Mouse (Mus musculus): ENCODE data around the gene March9.
A peak's percentile ranks its signal among the peaks of the same experiment; 100 is the strongest.
"Not testable (repeated sequence)": the region's sequence is repeated elsewhere in the genome, so short reads cannot be mapped to it uniquely, and the experiment has no call there.

Gene March9

DNA sequence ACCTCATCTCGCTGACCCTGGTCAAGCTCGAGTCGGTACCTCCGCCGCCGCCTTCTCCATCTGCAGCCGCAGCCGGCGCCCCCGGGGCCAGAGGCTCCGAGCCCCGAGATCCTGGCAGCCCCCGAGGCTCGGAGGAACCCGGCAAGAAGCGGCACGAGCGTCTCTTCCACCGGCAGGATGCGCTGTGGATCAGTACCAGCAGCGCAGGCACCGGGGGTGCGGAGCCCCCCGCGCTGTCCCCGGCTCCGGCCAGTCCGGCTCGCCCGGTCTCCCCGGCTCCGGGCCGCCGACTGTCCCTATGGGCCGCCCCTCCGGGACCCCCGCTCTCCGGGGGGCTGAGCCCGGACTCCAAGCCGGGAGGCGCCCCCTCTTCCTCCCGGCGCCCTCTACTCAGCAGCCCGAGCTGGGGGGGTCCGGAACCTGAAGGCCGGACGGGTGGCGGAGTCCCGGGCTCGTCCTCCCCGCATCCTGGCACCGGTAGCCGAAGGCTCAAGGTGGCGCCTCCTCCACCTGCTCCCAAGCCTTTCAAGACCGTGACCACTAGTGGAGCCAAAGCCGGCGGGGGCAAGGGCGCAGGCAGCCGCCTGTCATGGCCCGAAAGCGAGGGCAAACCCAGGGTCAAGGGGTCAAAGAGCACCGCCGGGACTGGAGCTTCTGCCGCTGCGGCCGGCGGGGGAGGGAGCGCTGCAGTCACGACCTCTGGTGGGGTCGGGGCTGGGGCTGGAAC lies 19.8 kb upstream of the March9 start:
- no peak for DNase-seq (ENCODE audit: low read depth)

DNA sequence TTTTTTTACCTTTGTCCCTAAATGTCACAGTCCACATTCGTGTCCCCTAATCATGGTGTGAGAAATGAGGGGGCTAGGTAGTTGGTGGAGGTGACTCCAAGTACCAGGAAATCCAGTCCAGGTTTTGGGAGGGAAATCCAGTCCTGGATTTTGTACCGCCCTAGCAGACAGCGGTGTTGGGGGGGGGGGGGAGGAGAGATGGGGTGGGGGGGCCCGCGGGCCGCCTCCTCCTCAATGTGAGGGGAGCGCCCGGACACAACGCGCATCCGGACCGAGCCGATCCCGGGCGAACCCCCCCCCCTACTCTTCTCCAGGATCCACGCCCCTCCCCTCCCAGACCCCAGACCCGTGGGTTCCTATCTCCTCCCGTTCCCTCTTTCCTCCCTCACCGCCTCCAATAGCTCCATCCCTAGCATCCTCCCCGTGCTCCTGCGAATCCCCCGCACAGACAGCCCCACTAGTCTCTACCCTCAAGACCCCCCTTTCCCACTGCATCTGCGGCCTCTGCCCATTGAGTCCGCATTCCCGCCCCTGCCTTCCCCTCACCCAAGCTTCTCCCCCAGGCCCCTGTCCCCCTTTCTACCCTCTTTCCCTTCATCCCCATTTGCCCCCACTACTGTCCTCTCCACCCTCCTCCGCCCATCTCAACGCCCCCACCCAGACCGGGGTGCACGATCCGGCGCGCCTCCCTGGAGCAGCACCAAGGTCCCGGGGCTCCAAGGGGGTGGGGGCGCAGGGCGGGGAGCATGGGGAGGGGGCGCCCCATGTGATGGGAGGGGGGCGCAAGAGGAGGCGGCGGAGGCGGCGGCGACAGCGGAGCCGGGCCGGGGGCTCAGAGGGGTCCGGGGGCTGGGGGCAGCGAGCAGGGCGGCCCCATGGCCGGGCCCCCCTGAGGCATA lies 18.9 kb upstream of the March9 start:
- DNase-seq (ENCODE audit: low read depth): no peak

DNA sequence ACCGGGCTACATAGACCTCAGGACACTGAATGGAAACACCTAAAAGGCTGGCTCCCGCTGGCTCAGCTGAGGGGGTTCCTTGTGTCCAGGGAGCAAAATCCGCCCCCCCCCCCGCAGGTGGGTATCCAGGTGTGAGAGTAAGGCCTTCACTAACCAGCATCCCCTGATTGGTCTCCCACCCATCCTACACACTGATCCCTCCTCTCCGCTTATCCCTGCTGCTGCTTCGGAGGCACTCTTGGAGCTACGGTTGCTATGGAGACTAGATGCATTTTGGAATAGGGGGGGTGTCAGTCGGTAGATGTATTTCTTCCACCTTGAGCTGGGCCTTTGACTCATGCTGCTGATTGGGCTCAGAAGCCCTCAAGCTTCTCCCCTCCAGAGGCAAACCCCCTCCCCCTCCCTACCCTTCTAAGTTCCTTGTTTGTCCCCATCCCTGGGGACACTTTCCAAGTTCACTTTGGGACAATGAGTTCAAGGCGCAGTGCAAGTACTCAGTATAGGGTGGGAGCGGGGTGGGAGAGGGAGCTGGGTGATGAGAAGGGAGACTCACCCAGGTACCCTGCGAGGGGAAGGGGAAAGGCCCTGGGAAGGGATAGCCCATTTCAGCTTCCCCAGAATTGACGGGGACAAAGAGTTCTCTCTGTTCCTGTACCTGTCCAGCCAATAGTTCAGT lies 18.2 kb upstream of the March9 start:
- DNase-seq (ENCODE audit: low read depth): no peak

DNA sequence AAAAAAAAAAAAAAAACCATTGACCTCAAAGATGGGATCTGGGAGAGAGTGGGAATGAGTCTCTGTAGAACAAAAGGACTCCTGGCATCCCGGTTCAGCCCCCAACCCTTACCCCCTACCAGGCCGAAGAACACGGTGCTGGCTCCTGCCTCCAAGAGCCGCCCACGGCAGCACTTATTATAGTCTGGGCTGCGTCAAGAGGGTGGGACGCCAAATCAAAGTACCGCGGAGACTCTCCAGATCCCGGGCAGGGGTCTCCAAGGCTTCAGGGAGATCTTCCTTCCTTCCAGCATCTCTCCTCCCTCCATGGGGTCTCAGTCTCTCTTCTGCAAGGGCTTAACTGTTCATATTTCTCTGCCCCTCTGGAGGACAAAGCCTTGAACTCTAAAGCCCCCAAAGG lies 17.5 kb upstream of the March9 start:
- DNase-seq (ENCODE audit: low read depth): no peak

DNA sequence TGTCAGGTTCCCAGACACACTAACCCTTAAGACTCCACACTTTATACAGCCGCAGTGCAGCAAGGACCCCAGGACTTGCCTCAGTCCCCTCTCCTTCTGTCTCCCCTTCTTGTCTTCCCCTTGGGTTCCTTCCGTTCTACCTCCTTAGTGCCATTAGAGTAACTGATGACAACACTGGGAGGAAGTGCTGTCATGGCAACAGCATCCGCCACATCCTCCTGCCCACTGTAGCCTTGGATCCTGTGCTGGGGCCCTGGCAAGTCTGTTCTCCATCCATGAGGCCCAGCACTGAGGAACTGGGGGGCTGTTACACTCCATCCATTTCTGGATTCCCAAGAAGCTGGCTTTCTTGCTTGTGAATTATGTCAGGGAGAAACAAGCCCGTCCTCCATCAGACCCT lies 16.1 kb upstream of the March9 start:
- DNase-seq (ENCODE audit: low read depth): peak; percentile 90

DNA sequence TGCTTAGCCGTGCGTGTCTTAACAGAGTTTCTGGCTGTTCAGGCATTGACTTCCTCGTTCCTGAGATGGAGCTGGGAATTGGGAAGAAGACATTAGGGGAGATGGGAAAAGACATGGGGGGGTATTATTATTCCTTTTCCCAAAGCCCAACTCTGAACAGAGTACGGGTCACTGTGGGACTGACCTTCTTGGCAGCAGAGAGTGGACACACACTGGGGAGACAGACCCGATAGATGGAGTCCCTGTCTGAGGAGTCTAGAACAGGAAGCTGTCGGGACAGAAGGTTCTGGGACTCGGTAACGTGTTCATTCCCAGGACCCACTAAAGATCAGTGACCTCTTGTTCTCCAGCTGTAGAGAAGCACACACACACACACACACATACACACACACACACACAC lies 15.7 kb upstream of the March9 start:
- DNase-seq (ENCODE audit: low read depth): no peak

DNA sequence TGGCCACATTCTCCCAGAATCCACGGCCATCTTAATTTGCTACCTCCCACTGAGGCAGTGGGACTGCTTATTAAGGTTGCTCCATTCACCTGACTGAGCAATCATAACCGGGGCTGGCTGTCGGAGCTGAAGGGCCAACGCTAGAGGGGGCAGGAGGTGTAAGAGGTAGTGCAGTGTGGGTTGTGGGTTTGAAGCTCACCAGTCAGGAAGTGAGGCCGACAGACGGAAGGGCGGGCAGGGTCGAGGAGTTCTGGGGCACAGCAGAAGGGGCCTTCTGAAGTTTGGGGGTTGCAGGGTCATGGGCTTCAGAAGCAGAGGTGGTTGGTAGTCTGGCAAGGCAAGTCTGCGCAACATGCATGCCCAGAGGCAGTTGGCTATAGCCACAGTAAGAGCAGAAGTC lies 15.1 kb upstream of the March9 start, which contains the start of gene Agap2:
Gene Agap2, plus strand, starts transcription at position 205 of the 400 bp plus-strand sequence.
- peak; percentile 93 for DNase-seq (ENCODE audit: low read depth)

DNA sequence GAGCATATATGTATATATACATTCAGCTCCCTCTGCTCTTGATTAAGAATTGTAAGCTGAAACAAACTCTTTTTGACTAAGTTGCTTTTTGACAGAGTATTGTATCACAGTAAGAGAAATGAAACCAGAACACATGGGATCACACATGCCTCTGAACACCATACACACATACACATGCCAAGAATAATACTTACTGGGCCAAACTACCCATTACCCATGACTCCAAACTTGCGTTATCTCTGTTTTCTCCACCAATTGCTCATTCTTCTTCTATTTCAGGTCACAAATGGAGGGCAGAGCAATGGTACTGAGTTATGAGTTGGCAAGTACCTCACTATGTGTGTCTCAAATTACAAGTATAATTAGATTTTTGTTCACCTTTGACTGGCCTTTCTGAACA lies 14.0 kb upstream of the March9 start:
- DNase-seq (ENCODE audit: low read depth): no peak

DNA sequence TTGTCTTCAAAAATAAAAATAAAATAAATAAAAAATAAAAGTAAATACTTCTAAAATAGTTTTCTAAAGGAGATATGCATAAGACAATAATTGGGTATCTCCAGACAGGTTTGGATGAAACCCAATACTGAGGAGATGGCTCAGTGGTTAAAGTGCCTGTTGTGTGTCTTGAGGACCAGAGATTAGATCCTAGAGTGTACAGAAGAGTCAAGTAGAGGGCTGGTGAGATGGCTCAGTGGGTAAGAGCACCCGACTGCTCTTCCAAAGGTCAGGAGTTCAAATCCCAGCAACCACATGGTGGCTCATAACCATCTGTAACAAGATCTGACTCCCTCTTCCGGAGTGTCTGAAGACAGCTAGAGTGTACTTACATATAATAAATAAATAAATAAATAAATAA lies 13.0 kb upstream of the March9 start:
- not testable (repeated sequence) for DNase-seq (ENCODE audit: low read depth)

DNA sequence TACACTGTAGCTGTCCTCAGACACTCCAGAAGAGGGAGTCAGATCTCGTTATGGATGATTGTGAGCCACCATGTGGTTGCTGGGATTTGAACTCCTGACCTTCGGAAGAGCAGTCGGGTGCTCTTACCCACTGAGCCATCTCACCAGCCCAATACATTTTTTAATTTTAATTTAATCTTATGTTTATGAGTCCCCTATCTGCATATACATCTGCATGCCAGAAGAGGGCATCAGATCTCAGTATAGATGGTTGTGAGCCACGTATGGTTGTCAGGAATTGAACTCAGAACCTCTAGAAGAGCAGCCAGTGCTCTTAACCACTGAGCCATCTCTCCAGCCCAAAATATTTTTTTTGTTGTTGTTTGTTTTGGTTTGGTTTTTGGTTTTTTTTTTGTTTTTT lies 12.3 kb upstream of the March9 start:
- not testable (repeated sequence) for DNase-seq (ENCODE audit: low read depth)

DNA sequence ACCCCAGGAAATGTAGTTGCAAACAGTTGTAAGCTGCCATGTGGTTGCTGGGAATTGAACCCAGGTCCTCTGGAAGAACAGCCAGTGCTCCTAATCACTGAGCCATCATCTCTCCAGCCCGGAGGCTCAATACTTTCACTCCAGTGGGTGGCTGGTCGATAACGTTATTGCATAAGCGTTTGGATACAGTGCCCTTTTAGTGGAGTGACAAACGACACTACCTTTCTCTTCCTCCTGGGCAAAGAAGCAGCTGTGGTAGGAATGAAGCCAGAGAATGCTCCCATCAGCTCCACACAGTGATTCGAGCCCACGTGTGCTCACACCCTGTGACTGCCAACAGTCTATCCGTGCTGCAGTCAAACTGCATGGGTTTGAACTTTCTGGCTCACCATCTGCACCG lies 11.2 kb upstream of the March9 start:
- no peak for DNase-seq (ENCODE audit: low read depth)

DNA sequence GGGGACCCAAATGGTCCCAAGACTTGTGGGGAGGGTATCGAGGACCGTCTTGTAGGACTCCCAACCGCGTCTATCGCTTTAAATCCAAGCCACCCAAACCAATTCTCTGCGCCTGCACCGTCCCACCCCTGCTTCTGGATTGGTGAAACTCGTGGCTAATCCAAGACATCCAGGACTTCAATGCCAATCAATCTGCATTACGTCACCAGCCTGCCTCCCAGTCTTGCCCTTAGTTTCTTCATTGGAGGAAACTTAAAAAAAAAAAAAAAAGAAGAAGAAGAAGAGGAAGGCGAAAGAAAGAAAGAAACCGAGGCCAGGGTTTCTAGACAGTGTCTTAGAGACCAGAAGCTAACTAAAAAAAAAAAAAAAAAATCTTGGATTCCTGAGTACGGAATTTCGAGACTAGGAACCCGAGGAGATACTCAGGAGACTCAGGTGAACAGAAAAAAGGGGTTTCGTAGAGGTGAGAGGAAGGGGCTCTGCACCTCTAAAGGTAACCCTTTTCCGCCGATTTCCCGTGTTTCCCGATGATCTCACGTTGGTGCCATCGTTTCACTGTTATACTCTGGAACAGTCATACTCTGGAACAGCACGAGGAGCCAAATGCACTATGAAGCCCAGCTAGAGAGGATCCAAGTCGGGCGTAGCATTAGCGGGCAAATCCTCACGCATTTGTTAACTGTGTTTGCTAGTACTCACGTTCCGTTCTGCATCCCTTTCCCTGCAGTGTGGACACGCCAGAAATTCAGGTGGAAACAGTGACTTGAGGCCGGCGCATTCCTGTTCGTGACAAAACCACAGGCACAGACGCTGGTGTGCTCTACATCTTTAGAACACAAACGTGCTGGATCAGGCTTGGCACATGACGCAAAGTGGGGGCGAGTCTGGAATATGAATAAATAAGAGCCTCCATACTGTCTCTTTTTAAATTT lies 10.5 kb upstream of the March9 start, which contains the start of gene Tspan31:
Gene Tspan31, minus strand, starts transcription at position 75 of the 932 bp plus-strand sequence.
- peak; percentile 88 for DNase-seq (ENCODE audit: low read depth)

DNA sequence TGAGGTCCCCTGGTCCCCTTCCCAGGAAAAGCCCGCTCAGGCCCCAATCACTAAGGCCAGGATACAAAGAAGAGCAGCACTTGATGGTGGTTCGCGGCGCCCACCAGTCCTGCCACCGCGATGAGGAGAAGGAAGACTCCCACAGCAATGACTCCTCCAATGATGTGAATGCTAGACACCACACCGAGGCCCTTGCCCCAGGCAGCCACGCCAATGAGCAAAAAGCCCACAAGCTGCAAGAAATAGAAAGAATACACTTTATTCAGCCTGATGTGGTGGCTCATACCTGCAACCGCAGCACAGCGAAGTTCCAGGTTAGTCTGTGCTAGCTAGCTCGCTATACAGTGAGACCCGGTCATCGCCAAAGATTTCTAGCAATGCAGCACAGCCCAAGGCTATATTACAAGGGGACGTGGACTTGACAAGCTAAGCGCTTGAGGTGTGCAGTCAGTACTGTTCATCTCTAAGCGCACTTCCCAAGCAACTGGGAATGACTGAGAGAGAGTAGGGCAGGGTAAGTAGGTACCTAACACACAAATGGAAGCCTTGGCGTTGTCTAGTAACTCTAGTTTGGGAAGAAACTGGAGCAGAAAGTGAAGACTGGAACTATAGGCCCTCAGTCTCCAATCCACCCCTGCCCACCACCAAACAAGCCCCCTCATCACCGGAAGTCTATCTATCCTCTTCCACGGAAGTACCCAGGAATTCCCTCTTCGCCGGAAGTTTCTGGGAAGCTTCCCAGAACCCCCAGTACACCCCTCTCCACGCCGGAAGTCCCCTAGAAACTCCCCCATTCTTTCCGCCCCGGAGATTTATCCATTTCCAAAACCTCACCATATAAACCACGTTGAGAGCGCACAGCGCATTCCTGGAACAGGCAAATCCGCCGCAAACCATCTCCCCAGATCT lies 9.6 kb upstream of the March9 start:
- DNase-seq (ENCODE audit: low read depth): peak; percentile 52

DNA sequence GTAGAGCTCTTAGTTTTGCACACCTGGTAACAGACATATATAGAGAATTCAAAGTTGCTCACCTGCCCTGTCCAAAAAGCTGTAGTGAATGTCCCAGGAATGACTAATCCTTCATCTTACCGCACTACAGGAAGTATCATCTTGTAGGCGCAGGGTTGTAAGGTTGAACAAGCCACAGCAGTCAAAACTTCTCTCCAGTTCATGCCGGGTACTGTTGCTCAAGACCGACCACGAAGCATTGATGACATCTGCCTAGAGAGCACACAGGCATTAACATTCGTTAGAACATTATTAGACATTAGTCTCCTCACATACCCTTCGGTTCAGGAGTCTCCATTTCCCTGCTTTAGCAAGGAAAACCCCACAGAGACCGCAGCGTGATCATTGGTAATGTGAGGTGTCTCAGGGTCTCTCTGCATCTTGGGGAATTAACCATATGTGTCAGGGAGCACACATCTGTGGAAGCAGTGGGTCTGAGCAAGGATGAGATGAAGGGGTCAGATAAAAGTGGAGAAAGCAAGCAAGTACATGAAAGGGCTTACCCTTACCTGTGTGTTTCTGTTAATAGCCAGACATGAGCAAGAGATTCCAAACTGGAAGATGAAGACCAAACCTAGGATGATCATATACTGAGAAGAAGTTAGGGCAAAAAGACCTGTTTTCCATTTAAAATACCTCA lies 8.5 kb upstream of the March9 start:
- no peak for DNase-seq (ENCODE audit: low read depth)

DNA sequence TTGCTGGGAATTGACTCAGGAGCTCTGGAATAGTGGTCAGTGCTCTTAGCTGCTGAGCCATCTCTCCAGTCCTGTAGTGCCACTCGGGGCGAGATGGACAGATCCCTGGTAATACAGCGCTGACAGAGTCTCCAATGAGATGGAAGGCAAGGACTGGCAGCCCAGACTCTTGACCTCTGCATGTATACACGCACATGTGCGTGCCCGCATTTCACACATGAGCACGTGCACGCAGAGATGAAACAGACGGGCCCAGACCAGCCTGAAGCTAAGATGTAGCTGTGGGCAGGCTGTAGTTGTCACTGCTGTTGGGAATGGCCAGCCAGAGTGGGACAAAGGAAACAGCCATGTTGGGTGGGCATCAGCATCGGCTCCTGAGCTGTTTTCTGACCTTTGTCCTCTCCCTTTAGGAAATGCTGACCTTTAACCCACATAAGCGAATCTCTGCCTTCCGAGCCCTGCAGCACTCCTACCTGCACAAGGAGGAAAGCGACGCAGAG lies 6.6 kb upstream of the March9 start:
- no peak for DNase-seq (ENCODE audit: low read depth)

DNA sequence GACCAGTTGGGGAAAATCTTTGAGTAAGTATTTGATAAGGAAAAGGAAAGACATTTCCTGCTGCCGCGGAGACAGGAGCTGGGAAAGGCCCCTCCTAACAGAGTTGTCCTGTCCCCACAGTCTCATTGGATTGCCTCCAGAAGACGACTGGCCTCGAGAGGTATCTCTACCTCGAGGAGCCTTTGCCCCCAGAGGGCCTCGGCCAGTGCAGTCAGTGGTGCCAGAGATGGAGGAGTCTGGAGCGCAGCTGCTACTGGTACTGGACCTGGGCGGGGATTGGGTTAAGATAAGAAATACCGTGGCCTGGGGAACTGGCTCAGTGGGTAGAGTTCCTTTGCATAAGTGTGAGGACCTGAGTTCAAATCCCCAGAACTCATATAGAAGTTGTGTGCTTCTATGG lies 6.0 kb upstream of the March9 start:
- DNase-seq (ENCODE audit: low read depth): no peak

DNA sequence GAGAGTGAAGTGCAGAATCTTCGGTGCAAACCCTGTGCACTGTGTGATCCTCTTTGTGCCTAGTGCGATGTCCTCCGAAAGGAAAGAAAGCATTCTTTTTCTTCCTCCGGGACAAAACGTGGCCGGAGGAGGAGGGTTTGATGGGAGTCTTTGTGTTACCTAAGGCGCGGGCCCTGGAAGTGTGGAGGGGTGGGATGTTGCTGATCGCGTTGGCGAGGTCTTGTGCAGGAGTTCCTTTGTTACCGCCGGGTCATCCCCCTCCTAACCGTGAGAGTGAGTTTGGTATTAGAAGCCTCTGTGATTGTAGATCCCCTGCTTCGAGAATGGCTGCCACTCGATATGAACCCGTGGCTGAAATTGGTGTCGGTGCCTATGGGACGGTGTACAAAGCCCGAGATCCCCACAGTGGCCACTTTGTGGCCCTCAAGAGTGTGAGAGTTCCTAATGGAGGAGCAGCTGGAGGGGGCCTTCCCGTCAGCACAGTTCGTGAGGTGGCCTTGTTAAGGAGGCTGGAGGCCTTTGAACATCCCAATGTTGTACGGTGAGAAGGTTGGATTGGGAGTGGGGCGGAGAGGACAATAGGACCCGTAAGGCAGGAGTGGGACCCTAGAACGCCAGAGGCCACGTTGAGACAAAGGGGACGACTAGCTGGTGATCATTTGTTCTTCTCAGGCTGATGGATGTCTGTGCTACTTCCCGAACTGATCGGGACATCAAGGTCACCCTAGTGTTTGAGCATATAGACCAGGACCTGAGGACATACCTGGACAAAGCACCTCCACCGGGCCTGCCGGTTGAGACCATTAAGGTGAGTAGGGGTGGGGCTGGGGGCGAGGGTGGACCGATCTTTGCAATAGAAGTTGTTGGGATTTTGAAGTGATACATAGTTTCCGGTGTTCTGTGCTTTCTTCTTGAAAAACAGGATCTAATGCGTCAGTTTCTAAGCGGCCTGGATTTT lies 4.2 kb upstream of the March9 start:
- DNase-seq (ENCODE audit: low read depth): no peak

DNA sequence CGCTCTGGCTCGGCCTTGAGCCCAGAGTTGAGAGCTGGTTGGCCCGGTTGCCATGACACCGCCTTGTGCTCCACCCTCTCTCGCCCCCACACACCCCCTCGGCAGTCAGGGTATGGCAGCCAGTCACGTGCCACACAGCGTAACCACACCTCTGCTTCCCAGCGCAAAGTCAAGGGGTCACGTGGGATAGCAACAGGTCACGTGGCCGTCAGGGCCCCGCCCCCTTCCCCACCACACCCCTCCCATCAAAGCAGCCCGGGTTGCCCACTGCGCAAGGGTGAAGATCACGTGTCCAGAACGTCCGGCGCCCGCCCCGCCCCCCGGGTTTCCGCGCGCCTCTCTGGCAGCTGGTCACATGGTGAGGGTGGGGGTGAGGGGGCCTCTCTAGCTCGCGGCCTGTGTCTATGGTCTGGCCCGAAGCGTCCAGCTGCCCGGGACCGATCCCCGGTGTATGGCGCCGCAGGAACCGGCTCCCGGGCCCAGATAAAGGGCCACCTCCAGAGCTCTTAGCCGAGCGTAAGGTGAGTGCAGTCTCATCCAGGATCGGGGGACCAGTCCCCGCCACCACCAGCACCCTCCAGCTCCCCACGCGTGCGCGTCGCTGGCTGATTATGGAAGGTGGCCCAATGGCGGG lies 3.4 kb upstream of the March9 start, which contains the start of gene Cdk4:
Gene Cdk4, plus strand, starts transcription at position 296 of the 634 bp plus-strand sequence.
- peak; percentile 98 for DNase-seq (ENCODE audit: low read depth)
